Mouse (Mus musculus): Measurements from ENCODE around the gene Abca13. TPM values are rescaled to one million over a fixed set of nuclear protein-coding genes. Genes with fewer than 3 reads are reported as not detected.

Gene Abca13
- polyA plus RNA-seq, 1 experiment from 2014 or later = 0.02 TPM

DNA sequence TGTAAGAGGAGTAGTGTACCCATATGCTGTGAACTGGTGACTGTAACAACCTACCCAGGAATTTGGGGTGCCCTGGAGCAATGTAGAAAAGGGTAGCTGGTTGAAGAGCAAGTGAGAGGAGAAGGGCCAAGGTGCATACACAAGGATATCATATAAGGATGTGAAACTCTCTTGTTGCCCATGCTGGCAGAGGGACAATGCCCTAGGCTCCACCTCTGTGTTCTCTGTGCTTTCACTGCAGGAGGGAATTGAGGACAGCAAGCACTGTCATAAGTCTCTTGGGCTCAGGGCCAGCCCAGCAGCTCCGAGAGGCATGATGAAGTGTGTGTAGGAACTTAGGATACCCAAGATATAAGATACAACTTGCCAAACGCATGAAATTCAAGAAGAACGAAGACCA lies 225.2 kb downstream of the Abca13 start:
- DNase-seq (ENCODE audit: low spot score) = no peak
- Histone ChIP-seq H3K4me3 (ENCODE audit: low read depth, low read length) (no peak overlapping the region), H3K9me3 (ENCODE audit: low read length) (no peaks in the 10 kb centered on the region), H3K27ac (ENCODE audit: low read length) (no peak overlapping the region), H3K27me3 (replicated peaks; ENCODE audit: insufficient read depth, low read length) (no peaks in the 10 kb centered on the region), H3K4me1 (ENCODE audit: insufficient read depth, low read depth, low read length) (no peaks in the 10 kb centered on the region), H3K4me2 (replicated peaks; ENCODE audit: low read depth, low read length) (no peak overlapping the region), H3K9ac (replicated peaks; ENCODE audit: low read depth) (no peak overlapping the region), H3K36me3 (ENCODE audit: insufficient read depth, low read length) (no peaks in the 10 kb centered on the region)
- no peak for TF ChIP-seq CTCF (IDR thresholded peaks at IDR 0.05)
- no peak for TF ChIP-seq EP300 (IDR thresholded peaks at IDR 0.05)
- no peak for ATAC-seq
- WGBS = 61% methylated on average over 3 of the region's 3 CpGs

- Histone ChIP-seq H3K4me2 (replicated peaks; ENCODE audit: low read depth, low read length) (no peak overlapping the region), H3K4me1 (ENCODE audit: insufficient read depth, low read depth, low read length) (no peaks in the 10 kb centered on the region), H3K9me3 (ENCODE audit: low read length) (no peaks in the 10 kb centered on the region), H3K4me3 (ENCODE audit: low read depth, low read length) (no peak overlapping the region), H3K27me3 (replicated peaks; ENCODE audit: insufficient read depth, low read length) (no peaks in the 10 kb centered on the region), H3K27ac (ENCODE audit: low read length) (no peak overlapping the region), H3K9ac (replicated peaks; ENCODE audit: low read depth) (no peak overlapping the region), H3K36me3 (ENCODE audit: insufficient read depth, low read length) (no peaks in the 10 kb centered on the region)
- 32% methylated on average over 2 of the region's 2 CpGs for WGBS
- ATAC-seq (no peak), DNase-seq (ENCODE audit: low spot score) (no peak)
- TF ChIP-seq EP300 (IDR thresholded peaks at IDR 0.05) (no peak), CTCF (IDR thresholded peaks at IDR 0.05) (no peak)
Measured at GRCm38 (mm10) chr11:9420205-9420604, 228.5 kb downstream of the Abca13 start.

GRCm38 (mm10) chr11:9427411-9427810 lies 235.7 kb downstream of the Abca13 start:
- Histone ChIP-seq H3K9me3 (ENCODE audit: low read length) (no peaks in the 10 kb centered on the region), H3K27ac (ENCODE audit: low read length) (no peak overlapping the region), H3K4me3 (ENCODE audit: low read depth, low read length) (no peak overlapping the region), H3K4me1 (ENCODE audit: insufficient read depth, low read depth, low read length) (no peaks in the 10 kb centered on the region), H3K9ac (replicated peaks; ENCODE audit: low read depth) (no peak overlapping the region), H3K27me3 (replicated peaks; ENCODE audit: insufficient read depth, low read length) (no peaks in the 10 kb centered on the region), H3K36me3 (ENCODE audit: insufficient read depth, low read length) (no peaks in the 10 kb centered on the region), H3K4me2 (replicated peaks; ENCODE audit: low read depth, low read length) (no peak overlapping the region)
- ATAC-seq (peak; percentile 37; the same call in 1 of the 2 replicates), DNase-seq (ENCODE audit: low spot score) (peak; percentile 16)
- TF ChIP-seq CTCF (IDR thresholded peaks at IDR 0.05) (no peak), EP300 (IDR thresholded peaks at IDR 0.05) (no peak)
- WGBS = 32% methylated on average over 3 of the region's 3 CpGs

- ATAC-seq = peak; percentile 19; the same call in 1 of the 2 replicates
- 36% methylated on average over 5 of the region's 5 CpGs for WGBS
- DNase-seq (ENCODE audit: low spot score) = peak; percentile 50
- Histone ChIP-seq H3K4me2 (replicated peaks; ENCODE audit: low read depth, low read length) (no peak overlapping the region), H3K9me3 (ENCODE audit: low read length) (no peaks in the 10 kb centered on the region), H3K36me3 (ENCODE audit: insufficient read depth, low read length) (no peaks in the 10 kb centered on the region), H3K9ac (replicated peaks; ENCODE audit: low read depth) (no peak overlapping the region), H3K4me3 (ENCODE audit: low read depth, low read length) (no peak overlapping the region), H3K4me1 (ENCODE audit: insufficient read depth, low read depth, low read length) (no peaks in the 10 kb centered on the region), H3K27ac (ENCODE audit: low read length) (no peak overlapping the region), H3K27me3 (replicated peaks; ENCODE audit: insufficient read depth, low read length) (no peaks in the 10 kb centered on the region)
- TF ChIP-seq CTCF (IDR thresholded peaks at IDR 0.05) (no peak), EP300 (IDR thresholded peaks at IDR 0.05) (no peak)
Measured at GRCm38 (mm10) chr11:9432807-9433206, 241.1 kb downstream of the Abca13 start.

- Histone ChIP-seq H3K4me2 (replicated peaks; ENCODE audit: low read depth, low read length) (no peak overlapping the region), H3K9ac (replicated peaks; ENCODE audit: low read depth) (no peak overlapping the region), H3K27me3 (replicated peaks; ENCODE audit: insufficient read depth, low read length) (no peaks in the 10 kb centered on the region), H3K4me1 (ENCODE audit: insufficient read depth, low read depth, low read length) (no peaks in the 10 kb centered on the region), H3K36me3 (ENCODE audit: insufficient read depth, low read length) (no peaks in the 10 kb centered on the region), H3K27ac (ENCODE audit: low read length) (no peak overlapping the region), H3K9me3 (ENCODE audit: low read length) (no peaks in the 10 kb centered on the region), H3K4me3 (ENCODE audit: low read depth, low read length) (no peak overlapping the region)
- DNase-seq (ENCODE audit: low spot score) (no peak), ATAC-seq (no peak)
- TF ChIP-seq EP300 (IDR thresholded peaks at IDR 0.05) = no peak
- TF ChIP-seq CTCF (IDR thresholded peaks at IDR 0.05) = no peak
Measured at GRCm38 (mm10) chr11:9436617-9437016, 244.9 kb downstream of the Abca13 start.

DNA sequence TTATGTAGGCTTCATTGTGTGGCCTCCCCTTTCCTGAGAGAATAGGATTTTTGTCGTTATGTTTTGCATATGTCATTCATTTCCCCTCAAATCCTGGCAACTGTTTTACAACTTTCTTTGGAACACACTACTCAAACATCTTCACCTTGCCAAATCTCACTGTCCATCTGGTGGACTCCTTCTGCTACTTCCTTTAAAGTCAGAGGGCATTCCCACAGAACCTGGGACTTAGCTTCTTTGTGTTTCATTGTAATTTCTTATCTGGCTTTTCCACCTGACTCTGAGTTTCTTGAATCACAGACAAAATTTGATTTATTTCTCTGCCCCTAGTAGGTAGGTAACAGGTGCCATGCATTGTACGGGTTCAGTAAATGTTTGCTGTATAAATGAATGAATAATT lies 248.0 kb downstream of the Abca13 start:
- no peak for ATAC-seq
- 52% methylated on average over 2 of the region's 2 CpGs for WGBS
- TF ChIP-seq EP300 (IDR thresholded peaks at IDR 0.05) = no peak
- TF ChIP-seq CTCF (IDR thresholded peaks at IDR 0.05) = no peak

GRCm38 (mm10) chr11:9441192-9441591 lies 249.4 kb downstream of the Abca13 start:
- no peaks in the 10 kb centered on the region for H3K4me1 ChIP-seq (ENCODE audit: insufficient read depth, low read depth, low read length)
- H3K27me3 ChIP-seq (replicated peaks; ENCODE audit: insufficient read depth, low read length) = no peaks in the 10 kb centered on the region
- H3K9me3 ChIP-seq (ENCODE audit: low read length) = no peaks in the 10 kb centered on the region
- no peaks in the 10 kb centered on the region for H3K36me3 ChIP-seq (ENCODE audit: insufficient read depth, low read length)
- H3K4me3 ChIP-seq (ENCODE audit: low read depth, low read length) = no peak overlapping the region
- H3K27ac ChIP-seq (ENCODE audit: low read length) = no peak overlapping the region
- TF ChIP-seq EP300 (IDR thresholded peaks at IDR 0.05) = no peak
- TF ChIP-seq CTCF (IDR thresholded peaks at IDR 0.05) = no peak
- DNase-seq (ENCODE audit: low spot score) = no peak
- WGBS = 29% methylated on average over 4 of the region's 4 CpGs
- H3K4me2 ChIP-seq (replicated peaks; ENCODE audit: low read depth, low read length) = no peak overlapping the region
- no peak overlapping the region for H3K9ac ChIP-seq (replicated peaks; ENCODE audit: low read depth)
- ATAC-seq = no peak

More for the DNA sequence above, 248.0 kb downstream of the Abca13 start:
- Histone ChIP-seq H3K4me1 (ENCODE audit: insufficient read depth, low read depth, low read length) (no peaks in the 10 kb centered on the region), H3K9ac (replicated peaks; ENCODE audit: low read depth) (no peak overlapping the region), H3K9me3 (ENCODE audit: low read length) (no peaks in the 10 kb centered on the region), H3K27me3 (replicated peaks; ENCODE audit: insufficient read depth, low read length) (no peaks in the 10 kb centered on the region), H3K36me3 (ENCODE audit: insufficient read depth, low read length) (no peaks in the 10 kb centered on the region), H3K4me3 (ENCODE audit: low read depth, low read length) (no peak overlapping the region), H3K27ac (ENCODE audit: low read length) (no peak overlapping the region), H3K4me2 (replicated peaks; ENCODE audit: low read depth, low read length) (no peak overlapping the region)
- DNase-seq (ENCODE audit: low spot score) = no peak

Measured in lung, postnatal 0 days (tissue).